Mouse (Mus musculus): ENCODE measurements around the gene Rnase13.
"Not testable (repeated sequence)": the region's sequence is repeated elsewhere in the genome, so short reads cannot be mapped to it uniquely, and the experiment has no call there.

Gene Rnase13

GRCm38 (mm10) chr14:51922571-51922865, at the start of gene Rnase13:
Gene Rnase13, minus strand, starts transcription at chr14:51922773.
- no peak for DNase-seq

- DNase-seq, result no peak
These were observed 44.8 kb upstream of the Rnase13 start for GRCm38 (mm10) chr14:51967400-51967799.

- no peak for DNase-seq
These were observed 37.7 kb upstream of the Rnase13 start for GRCm38 (mm10) chr14:51960316-51960715.

GRCm38 (mm10) chr14:51943336-51943735, 20.8 kb upstream of the Rnase13 start:
- DNase-seq, result no peak

- no peak for DNase-seq
These were observed 19.7 kb upstream of the Rnase13 start for GRCm38 (mm10) chr14:51942236-51942635.

GRCm38 (mm10) chr14:51941577-51941976, 19.0 kb upstream of the Rnase13 start:
- DNase-seq, result no peak

- DNase-seq, result peak; percentile 52
These were observed 18.5 kb upstream of the Rnase13 start for GRCm38 (mm10) chr14:51940944-51941560.

GRCm38 (mm10) chr14:51939005-51939404, 16.4 kb upstream of the Rnase13 start:
- DNase-seq, result no peak

GRCm38 (mm10) chr14:51932092-51933020, 9.8 kb upstream of the Rnase13 start:
- no peak for DNase-seq

GRCm38 (mm10) chr14:51930824-51931223, 8.3 kb upstream of the Rnase13 start:
- DNase-seq, result peak; percentile 61

GRCm38 (mm10) chr14:51929968-51930367, 7.4 kb upstream of the Rnase13 start:
- no peak for DNase-seq

GRCm38 (mm10) chr14:51929309-51929943, 6.9 kb upstream of the Rnase13 start:
- DNase-seq, result peak; percentile 73

GRCm38 (mm10) chr14:51926930-51927329, 4.4 kb upstream of the Rnase13 start:
- not testable (repeated sequence) for DNase-seq

- DNase-seq, result no peak
These were observed 919 bp upstream of the Rnase13 start for GRCm38 (mm10) chr14:51923492-51923891.

GRCm38 (mm10) chr14:51922910-51923309, 337 bp upstream of the Rnase13 start:
- no peak for DNase-seq

- no peak for DNase-seq
These were observed 608 bp downstream of the Rnase13 start for GRCm38 (mm10) chr14:51921759-51922570.

- no peak for DNase-seq
These were observed 3.6 kb downstream of the Rnase13 start for GRCm38 (mm10) chr14:51918966-51919365.

- no peak for DNase-seq
These were observed 4.4 kb downstream of the Rnase13 start, which contains the start of gene Tppp2 for GRCm38 (mm10) chr14:51918125-51918524. Gene Tppp2, plus strand, starts transcription at chr14:51918425.

- DNase-seq, result no peak
These were observed 6.0 kb downstream of the Rnase13 start for GRCm38 (mm10) chr14:51916539-51916938.

- DNase-seq, result no peak
These were observed 7.5 kb downstream of the Rnase13 start for GRCm38 (mm10) chr14:51915030-51915429.

- DNase-seq, result peak; percentile 79
These were observed 8.4 kb downstream of the Rnase13 start, which contains the start of gene Ndrg2 for GRCm38 (mm10) chr14:51913960-51914762. Gene Ndrg2, minus strand, starts transcription at chr14:51914158.

Data from kidney, adult 11 months (tissue).